Mouse (Mus musculus) midbrain, embryonic 11.5 days (tissue): ENCODE data around the gene Tsku. TPM values are rescaled to one million over a fixed set of nuclear protein-coding genes. Genes with fewer than 3 reads are reported as not detected.

Experiments used
- ATAC-seq: fragments of 200-750 bp; cut with Nextera tagmentation; 2 replicates; pipeline ENCODE4 v1.8.0; 2017; ENCODE audit warnings: moderate TSS enrichment, moderate library complexity; ENCODE audit not compliant: low FRiP score
- DNase-seq: peaks from one replicate; pipeline ENCODE4 v3.0.0; 2015; ENCODE audit warnings: low spot score; ENCODE audit errors: missing footprints
- H3K27ac ChIP-seq: fragments of 300-500 bp; sonication (generic); 2 replicates; pipeline ENCODE4 v1.5.1; 2014; ENCODE audit warnings: low read depth, low read length
- H3K27me3 ChIP-seq: fragments of 300-500 bp; sonication (generic); 2 replicates; pipeline ENCODE4 v1.6.1; 2014; ENCODE audit warnings: mild to moderate bottlenecking, low read length, moderate library complexity, mixed read lengths; ENCODE audit not compliant: control insufficient read depth, insufficient read depth
- H3K36me3 ChIP-seq: fragments of 300-500 bp; sonication (generic); 2 replicates; pipeline ENCODE4 v1.6.1; 2014; ENCODE audit warnings: mild to moderate bottlenecking, low read length, moderate library complexity, mixed read lengths; ENCODE audit not compliant: control insufficient read depth, insufficient read depth
- H3K4me1 ChIP-seq: fragments of 300-500 bp; sonication (generic); 2 replicates; pipeline ENCODE4 v1.6.1; 2014; ENCODE audit warnings: low read length; ENCODE audit not compliant: control insufficient read depth, insufficient read depth
- H3K4me2 ChIP-seq: fragments of 300-500 bp; sonication (generic); 2 replicates; pipeline ENCODE4 v1.6.1; 2014; ENCODE audit warnings: mild to moderate bottlenecking, moderate library complexity
- H3K4me3 ChIP-seq: fragments of 300-500 bp; sonication (generic); 2 replicates; pipeline ENCODE4 v1.5.1; 2014; ENCODE audit warnings: low read depth, low read length
- H3K9ac ChIP-seq: fragments of 300-500 bp; sonication (generic); 2 replicates; pipeline ENCODE4 v1.6.1; 2014; ENCODE audit warnings: low read length
- H3K9me3 ChIP-seq: fragments of 300-500 bp; sonication (generic); 2 replicates; pipeline ENCODE4 v1.6.1; 2016; ENCODE audit warnings: low read length; ENCODE audit not compliant: control insufficient read depth
- WGBS: fragments of 180-500 bp; shearing (Covaris S2); extraction: QIAGEN DNeasy Blood & Tissue Kit; methylation state at CpG from one replicate; pipeline ENCODE4 v1.1.7; 2014; 5-methylcytosine and 5-hydroxymethylcytosine counted together
- polyA plus RNA-seq: library from polyadenylated mRNA; unstranded; fragments of >200 nt; fragmentation: Nextera tagmentation; extraction: Ambion mirVana; gene quantifications from 2 replicates; pipeline ENCODE4 v1.2.1, GENCODE M21; 2014

Gene Tsku
- 7.3 and 7.7 TPM in 2 replicates for polyA plus RNA-seq

DNA sequence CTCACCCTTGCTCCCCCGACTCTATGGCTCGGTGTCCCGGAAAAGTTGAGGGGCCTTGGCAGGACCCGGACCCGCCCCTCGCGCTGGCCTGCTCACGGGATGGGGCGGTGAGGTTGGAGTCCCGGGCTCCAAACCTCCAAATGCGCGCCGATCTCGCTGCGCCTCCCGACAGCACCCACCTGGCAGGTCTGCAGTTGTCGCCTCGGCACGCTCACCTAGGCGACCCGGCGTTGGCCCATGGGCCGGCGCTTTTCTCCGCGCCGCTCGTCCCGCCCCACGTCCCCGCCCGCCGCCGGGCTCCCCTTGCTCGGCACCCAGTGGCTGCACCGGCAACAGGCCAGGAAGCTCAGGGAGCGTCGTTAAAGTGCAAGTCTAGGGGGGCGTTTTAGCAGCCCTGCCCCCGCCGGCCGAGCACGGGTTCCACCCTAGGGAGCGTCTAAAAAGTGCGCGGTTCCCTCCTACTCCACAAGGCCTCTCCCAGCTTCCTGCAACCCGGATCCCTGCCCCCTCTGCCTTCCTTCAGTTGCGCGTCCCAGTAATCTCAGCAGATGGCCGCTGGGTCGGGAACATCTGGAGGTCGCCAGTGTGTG lies at the start of gene Tsku:
Gene Tsku (minus strand): TSS at position 266 of the 590 bp plus-strand sequence.
- H3K4me2 ChIP-seq: peak within 1 kb of the TSS; percentile 80
- DNase-seq (peak; percentile 99), ATAC-seq (peak; percentile 92)
- H3K27me3 ChIP-seq: no peaks in the 10 kb centered on the region
- H3K4me3 ChIP-seq: peak within 1 kb of the TSS; percentile 80
- peaks cover 16% of the 10 kb centered on the region for H3K4me1 ChIP-seq
- H3K27ac ChIP-seq: peak within 1 kb of the TSS; percentile 74
- no peaks in the 10 kb centered on the region for H3K9me3 ChIP-seq
- H3K36me3 ChIP-seq: no peaks in the 10 kb centered on the region
- peak within 1 kb of the TSS; percentile 89 for H3K9ac ChIP-seq
- WGBS: under 1% methylated on average over 52 of the region's 52 CpGs

- DNase-seq (no peak), ATAC-seq (no peak)
- no peak overlapping the region for H3K9ac ChIP-seq
- WGBS: 82% methylated on average over 5 of the region's 5 CpGs
- no peaks in the 10 kb centered on the region for H3K9me3 ChIP-seq
- H3K4me1 ChIP-seq: no peaks in the 10 kb centered on the region
- H3K4me2 ChIP-seq: no peak overlapping the region
- no peak overlapping the region for H3K27ac ChIP-seq
- H3K27me3 ChIP-seq: no peaks in the 10 kb centered on the region
- no peaks in the 10 kb centered on the region for H3K36me3 ChIP-seq
- H3K4me3 ChIP-seq: no peak overlapping the region
Measured at GRCm38 (mm10) chr7:98407615-98408014, 46.5 kb upstream of the Tsku start.

- Histone ChIP-seq H3K36me3 (no peaks in the 10 kb centered on the region), H3K4me1 (no peaks in the 10 kb centered on the region), H3K4me3 (no peak overlapping the region), H3K9me3 (no peaks in the 10 kb centered on the region), H3K4me2 (no peak overlapping the region), H3K27ac (no peak overlapping the region), H3K9ac (no peak overlapping the region), H3K27me3 (no peaks in the 10 kb centered on the region)
- DNase-seq (no peak), ATAC-seq (no peak)
- WGBS: 82% methylated on average over 4 of the region's 4 CpGs
Measured at GRCm38 (mm10) chr7:98403996-98404395, 42.9 kb upstream of the Tsku start.

- Histone ChIP-seq H3K9ac (no peak overlapping the region), H3K36me3 (no peaks in the 10 kb centered on the region), H3K4me2 (no peak overlapping the region), H3K27ac (no peak overlapping the region), H3K4me3 (no peak overlapping the region), H3K4me1 (no peaks in the 10 kb centered on the region), H3K27me3 (no peaks in the 10 kb centered on the region), H3K9me3 (no peaks in the 10 kb centered on the region)
- 64% methylated on average over 15 of the region's 15 CpGs for WGBS
- DNase-seq: no peak
- ATAC-seq: no peak
Measured at GRCm38 (mm10) chr7:98402582-98403574, 41.8 kb upstream of the Tsku start.

GRCm38 (mm10) chr7:98392466-98393201 lies 31.5 kb upstream of the Tsku start:
- Histone ChIP-seq H3K9me3 (no peaks in the 10 kb centered on the region), H3K4me3 (no peak overlapping the region), H3K27ac (no peak overlapping the region), H3K9ac (no peak overlapping the region), H3K4me2 (no peak overlapping the region), H3K36me3 (no peaks in the 10 kb centered on the region), H3K27me3 (no peaks in the 10 kb centered on the region), H3K4me1 (no peaks in the 10 kb centered on the region)
- ATAC-seq: no peak
- no peak for DNase-seq
- 86% methylated on average over 8 of the region's 8 CpGs for WGBS

- DNase-seq (no peak), ATAC-seq (no peak)
- no peak overlapping the region for H3K4me2 ChIP-seq
- 90% methylated on average over 7 of the region's 7 CpGs for WGBS
- H3K9me3 ChIP-seq: no peaks in the 10 kb centered on the region
- H3K27ac ChIP-seq: no peak overlapping the region
- no peaks in the 10 kb centered on the region for H3K27me3 ChIP-seq
- no peaks in the 10 kb centered on the region for H3K4me1 ChIP-seq
- no peak overlapping the region for H3K4me3 ChIP-seq
- no peak overlapping the region for H3K9ac ChIP-seq
- H3K36me3 ChIP-seq: no peaks in the 10 kb centered on the region
Measured at GRCm38 (mm10) chr7:98391351-98391936, 30.3 kb upstream of the Tsku start.

DNA sequence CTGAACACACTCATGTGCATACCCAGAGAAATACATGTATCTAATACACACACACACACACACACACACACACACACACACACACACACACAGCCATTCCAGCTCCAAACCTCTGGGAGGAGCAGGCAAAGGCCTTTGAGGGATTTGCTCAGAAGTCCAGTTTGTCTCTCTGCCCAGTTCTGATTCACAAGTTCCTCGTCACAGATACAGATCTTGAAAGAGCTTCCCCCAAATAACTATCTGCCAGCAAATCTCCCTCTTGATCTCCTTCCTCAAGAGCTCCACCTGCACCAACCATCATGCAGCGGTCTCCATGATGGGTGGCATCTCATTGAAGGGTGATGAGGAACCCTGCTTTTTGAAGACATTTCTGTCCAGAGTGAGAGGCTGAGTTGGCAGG lies 29.4 kb upstream of the Tsku start:
- H3K4me2 ChIP-seq: no peak overlapping the region
- no peak overlapping the region for H3K4me3 ChIP-seq
- H3K9me3 ChIP-seq: no peaks in the 10 kb centered on the region
- no peak overlapping the region for H3K9ac ChIP-seq
- ATAC-seq (no peak), DNase-seq (no peak)
- H3K27ac ChIP-seq: no peak overlapping the region
- WGBS: 72% methylated on average over 2 of the region's 2 CpGs
- no peaks in the 10 kb centered on the region for H3K4me1 ChIP-seq
- no peaks in the 10 kb centered on the region for H3K36me3 ChIP-seq
- no peaks in the 10 kb centered on the region for H3K27me3 ChIP-seq

DNA sequence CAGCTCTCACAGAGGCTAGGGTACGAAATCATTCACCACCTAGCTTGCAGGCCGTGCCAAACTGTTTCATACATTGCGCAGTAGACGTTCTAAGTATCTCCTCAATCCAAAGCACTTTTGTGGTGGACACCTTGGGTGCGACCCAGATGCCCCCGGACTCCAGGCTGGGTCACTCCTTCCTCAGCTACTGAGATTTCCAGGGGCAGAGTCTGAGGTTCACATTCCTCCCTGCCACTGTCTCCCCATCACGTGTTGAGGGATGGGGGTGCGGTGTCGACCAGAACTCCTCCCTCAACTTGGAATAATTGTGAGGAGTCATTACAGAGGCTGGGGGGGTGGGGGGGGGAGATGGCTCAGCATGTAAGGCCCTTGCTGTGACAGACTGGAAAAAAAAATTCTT lies 28.5 kb upstream of the Tsku start:
- Histone ChIP-seq H3K9me3 (no peaks in the 10 kb centered on the region), H3K36me3 (no peaks in the 10 kb centered on the region), H3K27ac (no peak overlapping the region), H3K9ac (no peak overlapping the region), H3K4me1 (no peaks in the 10 kb centered on the region), H3K27me3 (no peaks in the 10 kb centered on the region), H3K4me2 (no peak overlapping the region), H3K4me3 (no peak overlapping the region)
- ATAC-seq: no peak
- WGBS: 75% methylated on average over 9 of the region's 9 CpGs
- DNase-seq: no peak
